Mouse (Mus musculus) forebrain, embryonic 11.5 days (tissue): Measurements from ENCODE around the gene Tarbp1. TPM values are rescaled to one million over a fixed set of nuclear protein-coding genes. Genes with fewer than 3 reads are reported as not detected.

Source experiments
- ATAC-seq: fragments of 200-750 bp; cut with Nextera tagmentation; replicated peaks from 2 replicates; pipeline ENCODE4 v1.8.0; 2017; ENCODE audit warnings: moderate TSS enrichment; ENCODE audit not compliant: low FRiP score
- DNase-seq: peaks from one replicate; pipeline ENCODE4 v3.0.0-alpha.2; 2017; ENCODE audit warnings: low spot score
- H3K27ac ChIP-seq: fragments of 300-500 bp; sonication (generic); 2 replicates; pipeline ENCODE4 v1.5.1; 2014; ENCODE audit warnings: low read depth, low read length
- H3K27me3 ChIP-seq: fragments of 300-500 bp; sonication (generic); 2 replicates; pipeline ENCODE4 v1.6.1; 2014; ENCODE audit warnings: mild to moderate bottlenecking, low read length, mixed read lengths; ENCODE audit not compliant: control insufficient read depth, insufficient read depth
- H3K36me3 ChIP-seq: fragments of 300-500 bp; sonication (generic); 2 replicates; pipeline ENCODE4 v1.6.1; 2014; ENCODE audit warnings: mild to moderate bottlenecking, low read length, moderate library complexity, mixed read lengths; ENCODE audit not compliant: control insufficient read depth, insufficient read depth
- H3K4me1 ChIP-seq: fragments of 300-500 bp; sonication (generic); replicated peaks from 2 replicates; pipeline ENCODE4 v1.6.1; 2014; ENCODE audit warnings: low read length, mixed read lengths; ENCODE audit not compliant: control insufficient read depth, insufficient read depth
- H3K4me2 ChIP-seq: fragments of 300-500 bp; sonication (generic); 2 replicates; pipeline ENCODE4 v1.6.1; 2014; ENCODE audit warnings: low read depth, mild to moderate bottlenecking, low read length, moderate library complexity, mixed read lengths; ENCODE audit not compliant: severe bottlenecking
- H3K4me3 ChIP-seq: fragments of 300-500 bp; sonication (generic); 2 replicates; pipeline ENCODE4 v1.5.1; 2014; ENCODE audit warnings: low read depth, low read length
- H3K9ac ChIP-seq: fragments of 300-500 bp; sonication (generic); 2 replicates; pipeline ENCODE4 v1.6.1; 2014; ENCODE audit warnings: low read length
- H3K9me3 ChIP-seq: fragments of 300-500 bp; sonication (generic); 2 replicates; pipeline ENCODE4 v1.6.1; 2016; ENCODE audit warnings: low read length, mixed read lengths; ENCODE audit not compliant: control insufficient read depth
- WGBS: fragments of 180-500 bp; shearing (Covaris S2); extraction: QIAGEN DNeasy Blood & Tissue Kit; methylation state at CpG from one replicate; pipeline ENCODE4 v1.1.7; 2014; 5-methylcytosine and 5-hydroxymethylcytosine counted together
- polyA plus RNA-seq: library from polyadenylated mRNA; unstranded; fragments of >200 nt; fragmentation: Nextera tagmentation; extraction: Ambion mirVana; gene quantifications from 2 replicates; pipeline ENCODE4 v1.2.1, GENCODE M21; 2014

The Tarbp1 gene
- polyA plus RNA-seq, 1 experiment from 2014 or later: 3.7 TPM

DNA sequence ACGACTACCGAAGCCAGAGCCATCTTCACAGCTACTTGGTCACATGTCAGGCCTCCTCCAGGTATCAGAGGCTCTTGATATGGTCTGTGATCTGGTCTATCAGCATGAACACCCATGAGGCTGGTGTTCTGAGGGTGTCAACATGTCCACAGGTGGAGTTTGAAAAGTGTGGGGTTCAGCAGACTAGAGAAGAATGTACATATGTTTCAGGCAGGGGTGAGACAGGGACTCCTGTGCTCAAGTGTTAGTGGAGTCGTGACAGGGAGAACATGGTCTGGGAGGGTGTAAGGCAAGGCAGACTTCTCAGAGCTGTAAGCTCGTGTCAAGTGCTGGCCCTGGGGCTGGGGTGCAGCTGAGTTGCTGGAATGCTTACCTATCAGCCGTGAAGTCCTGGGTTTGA is 22.1 kb upstream of the Tarbp1 start:
- 81% methylated on average over 5 of the region's 5 CpGs for WGBS
- no peaks in the 10 kb centered on the region for H3K36me3 ChIP-seq
- ATAC-seq (no peak), DNase-seq (no peak)
- H3K27me3 ChIP-seq: no peaks in the 10 kb centered on the region
- no peak overlapping the region for H3K4me3 ChIP-seq
- H3K9me3 ChIP-seq: no peaks in the 10 kb centered on the region
- H3K4me1 ChIP-seq: peaks cover 5% of the 10 kb centered on the region; the same call in 1 of the 2 replicates
- no peak overlapping the region for H3K4me2 ChIP-seq
- H3K27ac ChIP-seq: no peak overlapping the region
- H3K9ac ChIP-seq: peak overlapping the region; percentile 59; the same call in 1 of the 2 replicates

DNA sequence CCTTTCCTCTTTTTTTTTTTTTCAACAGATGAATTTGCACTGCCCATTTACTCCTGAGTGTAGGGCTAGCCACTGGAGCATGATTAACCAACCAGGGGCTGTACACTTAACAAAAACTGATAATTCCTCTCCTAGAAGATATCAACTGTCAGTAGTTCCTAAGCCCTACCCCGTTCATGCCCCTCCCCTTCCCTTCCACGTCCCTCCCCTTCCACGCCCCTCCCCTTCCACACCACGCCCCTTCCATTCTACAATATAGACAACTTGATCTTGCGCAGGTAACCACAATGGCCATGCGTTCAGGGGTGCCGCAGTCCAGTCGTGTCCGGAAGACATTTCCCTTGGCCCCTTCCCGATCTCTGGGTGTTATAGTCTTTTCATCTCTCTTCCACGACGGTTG is 20.6 kb upstream of the Tarbp1 start:
- no peak overlapping the region for H3K27ac ChIP-seq
- 86% methylated on average over 12 of the region's 12 CpGs for WGBS
- H3K27me3 ChIP-seq: no peaks in the 10 kb centered on the region
- no peak for DNase-seq
- no peak overlapping the region for H3K4me2 ChIP-seq
- H3K9ac ChIP-seq: no peak overlapping the region
- no peaks in the 10 kb centered on the region for H3K36me3 ChIP-seq
- no peak for ATAC-seq
- peaks cover 5% of the 10 kb centered on the region; the same call in 1 of the 2 replicates for H3K4me1 ChIP-seq
- no peaks in the 10 kb centered on the region for H3K9me3 ChIP-seq
- no peak overlapping the region for H3K4me3 ChIP-seq

DNA sequence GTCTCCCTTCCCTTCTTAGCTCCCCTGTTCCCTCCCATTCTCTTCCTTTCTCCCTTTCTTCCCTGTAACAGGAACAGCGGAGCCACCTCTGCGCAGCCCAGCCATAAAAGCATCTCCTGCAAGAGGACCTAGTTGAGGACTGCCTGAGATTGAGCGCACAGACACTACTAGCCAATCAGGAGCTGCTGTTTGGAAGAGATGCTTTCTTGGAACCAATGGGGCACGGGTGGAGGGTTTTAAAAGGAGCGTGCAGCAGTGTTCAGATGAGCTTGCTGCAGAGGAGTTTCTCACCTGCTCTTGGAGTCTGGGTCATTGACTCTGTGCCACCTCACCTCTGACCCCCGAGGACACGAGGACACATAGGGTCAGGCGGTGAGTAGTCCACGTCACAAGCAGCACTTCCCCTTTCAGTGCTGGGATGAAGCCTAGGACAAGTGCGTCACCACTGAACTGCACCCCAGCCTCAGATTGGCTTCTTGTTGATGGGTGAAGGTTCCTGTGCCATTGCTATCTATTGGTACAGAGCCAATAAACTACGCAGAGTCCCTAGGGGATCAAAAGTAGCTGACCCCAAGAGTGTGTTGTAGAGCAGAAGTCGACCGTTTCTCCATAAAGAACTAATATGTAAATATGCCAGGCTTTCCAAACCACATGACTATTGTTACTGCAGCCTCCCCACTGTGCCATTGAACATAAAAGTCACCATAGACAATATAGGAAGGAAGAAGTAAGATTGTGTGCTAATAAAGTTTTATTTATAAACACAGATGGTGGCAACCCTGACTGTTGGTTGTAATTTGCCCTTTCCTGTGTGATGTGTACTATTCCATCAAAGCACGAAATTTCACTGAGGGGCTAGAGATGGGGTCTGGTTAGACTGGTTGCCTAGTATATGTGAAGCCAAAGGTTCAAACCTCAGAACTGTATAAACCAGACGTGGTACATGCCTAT is 19.6 kb upstream of the Tarbp1 start:
- Histone ChIP-seq H3K9ac (no peak overlapping the region), H3K4me1 (peaks cover 5% of the 10 kb centered on the region; the same call in 1 of the 2 replicates), H3K27ac (no peak overlapping the region), H3K9me3 (no peaks in the 10 kb centered on the region), H3K4me2 (no peak overlapping the region), H3K4me3 (no peak overlapping the region), H3K27me3 (no peaks in the 10 kb centered on the region), H3K36me3 (no peaks in the 10 kb centered on the region)
- ATAC-seq (no peak), DNase-seq (no peak)
- WGBS: 82% methylated on average over 15 of the region's 15 CpGs

DNA sequence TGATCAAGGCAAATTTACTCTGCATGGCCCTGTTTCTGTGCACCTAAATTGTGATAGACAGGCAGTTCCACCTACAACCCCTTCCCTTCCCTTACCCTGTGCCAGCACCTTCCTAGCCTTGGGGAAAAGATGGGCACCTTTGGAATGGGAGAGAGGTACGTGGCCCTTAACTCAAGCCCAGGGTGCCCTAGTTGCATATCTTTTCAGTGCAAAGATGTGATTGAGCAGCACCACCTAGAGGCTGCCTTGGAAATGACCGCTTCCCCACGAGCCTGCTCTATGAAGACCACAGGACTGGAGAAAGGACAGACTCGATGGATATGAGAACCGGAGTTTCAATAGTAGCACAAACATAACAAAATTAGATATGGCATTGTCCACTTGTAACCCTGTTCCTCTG is 8.1 kb upstream of the Tarbp1 start:
- no peak overlapping the region for H3K27ac ChIP-seq
- no peak overlapping the region for H3K9ac ChIP-seq
- ATAC-seq (peak; percentile 42; the same call in 1 of the 2 replicates), DNase-seq (peak; percentile 84)
- H3K4me3 ChIP-seq: no peak overlapping the region
- H3K27me3 ChIP-seq: no peaks in the 10 kb centered on the region
- H3K36me3 ChIP-seq: no peaks in the 10 kb centered on the region
- H3K4me1 ChIP-seq: no peaks in the 10 kb centered on the region
- no peaks in the 10 kb centered on the region for H3K9me3 ChIP-seq
- 13% methylated on average over 5 of the region's 5 CpGs for WGBS
- no peak overlapping the region for H3K4me2 ChIP-seq

DNA sequence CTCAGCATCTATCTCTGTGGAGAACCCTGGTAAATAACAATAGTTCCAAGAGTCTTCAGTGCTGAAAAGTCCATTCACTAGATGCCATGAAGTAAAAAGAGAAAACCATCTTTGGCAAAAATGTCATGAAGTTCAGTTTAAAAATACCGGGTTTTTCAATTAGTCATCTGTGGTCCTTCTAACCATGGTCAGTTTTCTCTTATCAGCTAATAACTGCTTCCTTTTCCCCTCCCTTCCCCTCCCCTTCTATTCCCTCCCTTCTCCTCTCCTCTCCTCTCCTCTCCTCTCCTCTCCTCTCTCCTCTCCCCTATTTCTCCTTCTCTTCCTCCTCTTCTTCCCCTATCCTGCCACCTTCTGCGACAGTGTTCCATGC is 7.5 kb upstream of the Tarbp1 start:
- Histone ChIP-seq H3K4me1 (no peaks in the 10 kb centered on the region), H3K27ac (no peak overlapping the region), H3K4me3 (no peak overlapping the region), H3K27me3 (no peaks in the 10 kb centered on the region), H3K36me3 (no peaks in the 10 kb centered on the region), H3K9ac (no peak overlapping the region), H3K4me2 (no peak overlapping the region), H3K9me3 (no peaks in the 10 kb centered on the region)
- 76% methylated on average over 2 of the region's 2 CpGs for WGBS
- no peak for DNase-seq
- ATAC-seq: no peak

DNA sequence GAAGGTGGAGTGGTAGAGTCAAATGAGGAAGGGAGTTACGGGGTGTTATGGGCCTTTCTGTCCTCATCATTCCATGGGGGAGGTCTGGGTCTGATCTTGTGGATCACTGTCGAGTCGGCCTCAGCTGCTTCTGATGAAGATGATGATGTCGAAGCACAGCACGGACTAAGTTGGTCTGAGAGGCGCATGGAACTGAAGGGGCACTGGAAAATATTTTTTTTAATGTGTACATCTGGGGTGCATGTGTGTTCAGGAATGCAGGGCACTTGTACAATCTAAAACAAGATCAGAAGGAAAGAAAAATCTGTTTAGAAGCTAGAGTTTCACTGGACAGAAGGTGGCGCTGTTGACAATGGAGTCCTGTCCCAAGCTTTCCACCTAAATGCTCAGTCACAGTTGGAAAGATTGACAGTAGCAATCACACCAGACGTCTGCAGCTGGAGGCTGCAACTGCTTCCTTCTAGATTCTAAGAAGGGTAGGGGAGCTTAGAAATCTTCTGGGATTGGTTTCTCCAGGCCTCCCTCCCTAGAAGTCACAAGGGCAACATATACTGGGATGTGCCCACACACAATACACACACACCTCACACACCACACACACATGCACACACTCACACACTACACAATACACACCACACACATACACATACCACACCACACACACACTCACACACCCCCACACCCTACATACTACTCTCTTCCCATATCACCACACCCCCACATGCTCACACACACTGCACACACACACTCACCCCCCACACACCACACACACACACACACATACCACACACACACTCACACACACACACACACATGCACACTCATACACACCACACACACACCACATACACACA is 6.9 kb upstream of the Tarbp1 start:
- Histone ChIP-seq H3K4me1 (no peaks in the 10 kb centered on the region), H3K4me3 (no peak overlapping the region), H3K9ac (no peak overlapping the region), H3K36me3 (no peaks in the 10 kb centered on the region), H3K9me3 (no peaks in the 10 kb centered on the region), H3K4me2 (no peak overlapping the region), H3K27me3 (no peaks in the 10 kb centered on the region), H3K27ac (no peak overlapping the region)
- WGBS: 35% methylated on average over 8 of the region's 8 CpGs
- ATAC-seq (peak; percentile 30; the same call in 1 of the 2 replicates), DNase-seq (peak; percentile 77)

DNA sequence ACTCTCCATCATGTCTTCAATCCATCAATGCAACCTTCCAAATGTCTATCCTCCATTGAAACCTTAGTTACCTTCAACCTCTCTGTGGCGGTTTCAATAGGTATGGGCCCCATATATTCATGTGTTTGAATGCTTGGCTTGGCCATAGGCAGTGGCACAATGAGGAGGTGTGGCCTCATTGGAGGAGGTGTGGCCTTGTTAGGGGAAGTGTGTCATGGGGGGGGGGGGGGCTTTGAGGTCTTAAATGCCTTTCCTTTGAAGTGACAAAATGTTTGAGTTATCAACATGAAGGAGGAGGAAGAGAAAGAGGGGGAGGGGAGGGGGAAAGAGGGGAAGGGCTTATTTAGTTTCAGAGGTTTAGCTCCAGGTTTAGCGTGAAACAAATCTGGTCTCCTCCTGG is 5.5 kb upstream of the Tarbp1 start:
- Histone ChIP-seq H3K27ac (no peak overlapping the region), H3K9ac (no peak overlapping the region), H3K9me3 (no peaks in the 10 kb centered on the region), H3K27me3 (no peaks in the 10 kb centered on the region), H3K36me3 (no peaks in the 10 kb centered on the region), H3K4me2 (no peak overlapping the region), H3K4me3 (no peak overlapping the region), H3K4me1 (no peaks in the 10 kb centered on the region)
- DNase-seq (no peak), ATAC-seq (no peak)
- WGBS: 83% methylated on average over 2 of the region's 2 CpGs

DNA sequence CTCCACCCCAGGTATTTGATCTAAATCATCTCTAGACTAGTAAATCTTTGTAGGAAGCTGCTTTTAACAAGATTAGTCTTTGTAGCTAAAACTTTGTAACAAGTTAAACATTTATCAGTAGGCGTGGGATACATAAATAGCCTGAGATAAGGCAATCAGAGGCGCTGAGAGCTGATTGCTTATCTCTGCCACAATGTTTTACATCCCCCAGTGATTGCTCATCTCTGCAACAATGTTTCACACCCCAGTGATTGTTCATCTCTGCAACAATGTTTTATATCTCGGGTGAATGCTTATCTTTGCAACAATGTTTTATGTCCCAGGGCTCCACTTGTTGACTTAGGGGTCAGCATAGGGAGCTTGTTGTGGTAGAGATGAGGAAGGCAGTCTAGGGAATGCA is 3.8 kb upstream of the Tarbp1 start:
- Histone ChIP-seq H3K27ac (no peak overlapping the region), H3K4me1 (no peaks in the 10 kb centered on the region; the same call in 1 of the 2 replicates), H3K4me2 (no peak overlapping the region), H3K9ac (no peak overlapping the region), H3K27me3 (no peaks in the 10 kb centered on the region), H3K4me3 (no peak overlapping the region), H3K36me3 (no peaks in the 10 kb centered on the region), H3K9me3 (no peaks in the 10 kb centered on the region)
- ATAC-seq (no peak), DNase-seq (no peak)
- 80% methylated on average over 3 of the region's 3 CpGs for WGBS
